Comparison of ENCODE assay signal across 8 mouse cellular contexts in the genomic region with DNA sequence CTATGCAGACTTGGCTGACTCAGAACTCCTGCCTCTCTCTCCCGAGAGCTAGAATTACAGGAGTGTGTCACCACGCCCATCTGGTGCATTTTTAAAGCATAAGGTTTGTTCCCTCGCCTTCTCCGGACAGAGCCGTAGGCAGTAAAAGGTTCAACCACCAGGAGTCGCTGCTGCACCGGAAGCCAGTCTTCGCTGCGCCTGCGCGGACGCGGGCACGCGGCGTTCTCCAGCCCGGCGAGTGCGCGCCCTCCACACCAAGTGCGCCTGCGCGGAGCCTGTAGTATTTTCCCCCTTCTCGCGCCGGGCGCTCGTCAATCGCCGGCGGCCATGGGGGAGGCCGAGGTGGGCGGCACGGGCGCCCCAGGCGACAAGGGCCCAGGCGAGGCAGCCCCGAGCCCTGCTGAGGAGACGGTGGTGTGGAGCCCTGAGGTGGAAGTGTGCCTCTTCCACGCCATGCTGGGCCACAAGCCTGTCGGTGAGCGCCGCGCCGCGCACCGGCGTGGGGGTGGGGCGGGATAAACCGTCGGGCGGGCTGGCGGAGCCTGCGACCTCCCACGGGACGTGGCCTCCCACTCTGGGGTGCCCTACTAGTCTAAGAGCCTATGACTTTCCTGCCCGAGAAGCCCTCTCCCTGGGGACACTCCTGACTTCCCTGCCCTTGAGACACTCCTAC. TPM values are rescaled to one million over a fixed set of nuclear protein-coding genes. Genes with fewer than 3 reads are reported as not detected.
A peak's percentile ranks its signal among the peaks of the same experiment; 100 is the strongest.
DNase-seq lines count a peak whose midpoint lies in the region; ATAC-seq and TF ChIP-seq lines count a peak whose summit lies in the region.

No protein-coding gene starts in this region.

- ATAC-seq in erythroid progenitor cell, adult 5-6 weeks (replicated peaks; ENCODE audit: low FRiP score, poor library complexity, severe bottlenecking): peak; percentile 86
- peak; percentile 86 for ATAC-seq in heart, embryonic 12.5 days (ENCODE audit: insufficient number of reproducible peaks, low FRiP score)
- peak; percentile 83 for ATAC-seq in kidney, postnatal 0 days (replicated peaks; ENCODE audit: low FRiP score, low read depth)
- peak; percentile 86 for ATAC-seq in liver, embryonic 11.5 days (replicated peaks; ENCODE audit: low FRiP score)
- peak; percentile 85 for ATAC-seq in stomach, embryonic 14.5 days (ENCODE audit: insufficient number of reproducible peaks, insufficient read depth, low FRiP score, low read depth)

- peak; percentile 99 for TF ChIP-seq CTCF in kidney, postnatal 0 days (IDR thresholded peaks at IDR 0.05; ENCODE audit: low read depth)

- peak overlapping the region; percentile 99 for H3K4me2 ChIP-seq in heart, embryonic 12.5 days
- peak overlapping the region; percentile 97 for H3K4me2 ChIP-seq in kidney, postnatal 0 days (ENCODE audit: low read length)
- H3K4me2 ChIP-seq in liver, embryonic 11.5 days: peak overlapping the region; percentile 80
- H3K4me2 ChIP-seq in stomach, embryonic 14.5 days (replicated peaks; ENCODE audit: low read depth, low read length): peak overlapping the region; percentile 90

- H3K9ac ChIP-seq in heart, embryonic 12.5 days: peak overlapping the region; percentile 100
- peak overlapping the region; percentile 93 for H3K9ac ChIP-seq in kidney, postnatal 0 days (ENCODE audit: low read depth, low read length)
- H3K9ac ChIP-seq in liver, embryonic 11.5 days (ENCODE audit: low read depth, low read length): peak overlapping the region; percentile 89
- H3K9ac ChIP-seq in stomach, embryonic 14.5 days (replicated peaks; ENCODE audit: low read depth, low read length): peak overlapping the region; percentile 90

- peak overlapping the region; percentile 64 for H3K27ac ChIP-seq in heart, embryonic 12.5 days (ENCODE audit: poor library complexity, severe bottlenecking)
- H3K27ac ChIP-seq in kidney, postnatal 0 days: peak overlapping the region; percentile 70; the same call in 1 of the 2 replicates
- H3K27ac ChIP-seq in liver, embryonic 11.5 days (ENCODE audit: low read depth, low read length): peak overlapping the region; percentile 76
- H3K27ac ChIP-seq in stomach, embryonic 14.5 days (ENCODE audit: low read length): peak overlapping the region; percentile 48; the same call in 1 of the 2 replicates

- peak; percentile 95 for DNase-seq in CD4-positive helper T cell, adult 2 months (ENCODE audit: low read depth, low spot score)
- peak; percentile 76 for DNase-seq in brain, embryonic 18.5 days (ENCODE audit: low read depth, low spot score)
- DNase-seq in kidney, postnatal 0 days (ENCODE audit: low spot score): peak; percentile 98
- DNase-seq in liver, embryonic 11.5 days (ENCODE audit: low spot score): peak; percentile 96
- peak; percentile 99 for DNase-seq in naive thymus-derived CD4-positive, alpha-beta T cell, adult 2 months (ENCODE audit: low read depth)

- H3K4me3 ChIP-seq in heart, embryonic 12.5 days: peak overlapping the region; percentile 99
- peak overlapping the region; percentile 87 for H3K4me3 ChIP-seq in kidney, postnatal 0 days (replicated peaks; ENCODE audit: low read depth, low read length)
- peak overlapping the region; percentile 78 for H3K4me3 ChIP-seq in liver, embryonic 11.5 days (ENCODE audit: low read depth, low read length)
- peak overlapping the region; percentile 86 for H3K4me3 ChIP-seq in stomach, embryonic 14.5 days (ENCODE audit: low read depth, low read length)

- no peaks in the 10 kb centered on the region for H3K9me3 ChIP-seq in heart, embryonic 12.5 days (replicated peaks)
- no peaks in the 10 kb centered on the region for H3K9me3 ChIP-seq in kidney, postnatal 0 days (replicated peaks; ENCODE audit: low read length)
- H3K9me3 ChIP-seq in liver, embryonic 11.5 days (ENCODE audit: control insufficient read depth, low read length): no peaks in the 10 kb centered on the region
- H3K9me3 ChIP-seq in stomach, embryonic 14.5 days (ENCODE audit: control insufficient read depth, low read depth, low read length): no peaks in the 10 kb centered on the region

- peaks cover 15% of the 10 kb centered on the region for H3K4me1 ChIP-seq in heart, embryonic 12.5 days (replicated peaks)
- H3K4me1 ChIP-seq in kidney, postnatal 0 days (replicated peaks; ENCODE audit: insufficient read depth, low read length): 0 out of 2 replicates have a peak, but pooled peaks cover 9% of the 10 kb centered on the region
- H3K4me1 ChIP-seq in liver, embryonic 11.5 days (replicated peaks; ENCODE audit: control insufficient read depth, insufficient read depth, low read length): peaks cover 13% of the 10 kb centered on the region
- peaks cover 15% of the 10 kb centered on the region for H3K4me1 ChIP-seq in stomach, embryonic 14.5 days (ENCODE audit: control insufficient read depth, insufficient read depth, low read length)

- under 1% methylated on average over 57 of the region's 57 CpGs for WGBS in heart, embryonic 12.5 days
- under 1% methylated on average over 42 of the region's 57 CpGs for WGBS in kidney, postnatal 0 days
- WGBS in liver, embryonic 11.5 days: under 1% methylated on average over 55 of the region's 57 CpGs
- under 1% methylated on average over 52 of the region's 57 CpGs for WGBS in stomach, embryonic 14.5 days

- H3K36me3 ChIP-seq in heart, embryonic 12.5 days: peaks cover 25% of the 10 kb centered on the region
- H3K36me3 ChIP-seq in kidney, postnatal 0 days (ENCODE audit: insufficient read depth, low read length): 0 out of 2 replicates have a peak, but pooled peaks cover 10% of the 10 kb centered on the region
- H3K36me3 ChIP-seq in liver, embryonic 11.5 days (ENCODE audit: control insufficient read depth, insufficient read depth, low read length): peaks cover 12% of the 10 kb centered on the region
- peaks cover 17% of the 10 kb centered on the region; the same call in 1 of the 2 replicates for H3K36me3 ChIP-seq in stomach, embryonic 14.5 days (ENCODE audit: control insufficient read depth, insufficient read depth, low read length)

- 0 out of 2 replicates have a peak, but pooled peaks cover 7% of the 10 kb centered on the region for H3K27me3 ChIP-seq in heart, embryonic 12.5 days (replicated peaks)
- H3K27me3 ChIP-seq in kidney, postnatal 0 days (ENCODE audit: insufficient read depth, low read length): no peaks in the 10 kb centered on the region
- H3K27me3 ChIP-seq in liver, embryonic 11.5 days (replicated peaks; ENCODE audit: control insufficient read depth, insufficient read depth, low read length): no peaks in the 10 kb centered on the region
- H3K27me3 ChIP-seq in stomach, embryonic 14.5 days (ENCODE audit: control insufficient read depth, insufficient read depth, low read length): no peaks in the 10 kb centered on the region

RNA-seq across cellular contexts. Expression of a gene that starts 1.5 kb away (rescaled TPM):
- 13.4 and 16.9 TPM in 2 replicates for total RNA-seq in erythroid progenitor cell, adult 5-6 weeks (2015; ENCODE audit: low replicate concordance)
- 12.1 and 14.3 TPM in 2 replicates for total RNA-seq in erythroid progenitor cell, adult 5-6 weeks (2017; ENCODE audit: low replicate concordance)
- 25.1 and 25.3 TPM in 2 replicates for polyA plus RNA-seq in heart, embryonic 12.5 days (2016; fragmentation: Nextera tagmentation; extraction: Ambion mirVana)
- polyA plus RNA-seq in kidney, postnatal 0 days (2015; fragmentation: Nextera tagmentation; extraction: Ambion mirVana): 32.1 and 34.1 TPM in 2 replicates
- 23.2 and 26.2 TPM in 2 replicates for polyA plus RNA-seq in liver, embryonic 11.5 days (2014; fragmentation: Nextera tagmentation; extraction: Ambion mirVana)
- 28.9 and 31.1 TPM in 2 replicates for polyA plus RNA-seq in stomach, embryonic 14.5 days (2014; fragmentation: Nextera tagmentation; extraction: Ambion mirVana)

RNA-seq across cellular contexts. Expression of a gene that starts 6.4 kb away (rescaled TPM):
- 31.7 and 33.1 TPM in 2 replicates for total RNA-seq in erythroid progenitor cell, adult 5-6 weeks (2015; ENCODE audit: low replicate concordance)
- 25.0 and 55.8 TPM in 2 replicates for total RNA-seq in erythroid progenitor cell, adult 5-6 weeks (2017; ENCODE audit: low replicate concordance)
- 58.0 and 62.1 TPM in 2 replicates for polyA plus RNA-seq in heart, embryonic 12.5 days (2016; fragmentation: Nextera tagmentation; extraction: Ambion mirVana)
- polyA plus RNA-seq in kidney, postnatal 0 days (2015; fragmentation: Nextera tagmentation; extraction: Ambion mirVana): 52.1 and 54.5 TPM in 2 replicates
- polyA plus RNA-seq in liver, embryonic 11.5 days (2014; fragmentation: Nextera tagmentation; extraction: Ambion mirVana): 50.7 and 53.4 TPM in 2 replicates
- polyA plus RNA-seq in stomach, embryonic 14.5 days (2014; fragmentation: Nextera tagmentation; extraction: Ambion mirVana): 61.3 and 61.4 TPM in 2 replicates

RNA-seq across cellular contexts. Expression of a gene that starts 15.0 kb away (rescaled TPM):
- total RNA-seq in erythroid progenitor cell, adult 5-6 weeks (2015; ENCODE audit: low replicate concordance): 1.1 and 2.1 TPM in 2 replicates
- total RNA-seq in erythroid progenitor cell, adult 5-6 weeks (2017; ENCODE audit: low replicate concordance): 0.51 TPM in 1 of 2 replicates, not detected in the other
- 34.0 and 36.8 TPM in 2 replicates for polyA plus RNA-seq in heart, embryonic 12.5 days (2016; fragmentation: Nextera tagmentation; extraction: Ambion mirVana)
- 4.0 and 5.1 TPM in 2 replicates for polyA plus RNA-seq in kidney, postnatal 0 days (2015; fragmentation: Nextera tagmentation; extraction: Ambion mirVana)
- 2.6 and 3.4 TPM in 2 replicates for polyA plus RNA-seq in liver, embryonic 11.5 days (2014; fragmentation: Nextera tagmentation; extraction: Ambion mirVana)
- polyA plus RNA-seq in stomach, embryonic 14.5 days (2014; fragmentation: Nextera tagmentation; extraction: Ambion mirVana): 6.9 and 9.8 TPM in 2 replicates

RNA-seq across cellular contexts. Expression of a gene that starts 59.9 kb away (rescaled TPM):
- total RNA-seq in erythroid progenitor cell, adult 5-6 weeks (2015; ENCODE audit: low replicate concordance): not detected in 2 replicates
- not detected in 2 replicates for total RNA-seq in erythroid progenitor cell, adult 5-6 weeks (2017; ENCODE audit: low replicate concordance)
- polyA plus RNA-seq in heart, embryonic 12.5 days (2016; fragmentation: Nextera tagmentation; extraction: Ambion mirVana): 0.13 TPM in 1 of 2 replicates, not detected in the other
- polyA plus RNA-seq in kidney, postnatal 0 days (2015; fragmentation: Nextera tagmentation; extraction: Ambion mirVana): 0.08 and 0.13 TPM in 2 replicates
- 0.15 and 0.29 TPM in 2 replicates for polyA plus RNA-seq in liver, embryonic 11.5 days (2014; fragmentation: Nextera tagmentation; extraction: Ambion mirVana)
- 0.13 and 0.14 TPM in 2 replicates for polyA plus RNA-seq in stomach, embryonic 14.5 days (2014; fragmentation: Nextera tagmentation; extraction: Ambion mirVana)

Comparison
In these comparisons a context has a peak if more than half of its experiments do, and no peak if none do; other contexts are left out.
1. Peak in every context shown above with its lines: DNase-seq, ATAC-seq, H3K4me3 ChIP-seq and H3K27ac ChIP-seq.